Mouse (Mus musculus) liver, embryonic 15.5 days (tissue): ENCODE data around the gene Ndufs4. TPM values are rescaled to one million over a fixed set of nuclear protein-coding genes. Genes with fewer than 3 reads are reported as not detected.
A peak's percentile ranks its signal among the peaks of the same experiment; 100 is the strongest.

Experiments used
- ATAC-seq: fragments of 200-750 bp; cut with Nextera tagmentation; 2 replicates; pipeline ENCODE4 v1.8.0; 2017; ENCODE audit warnings: moderate number of reproducible peaks, mild to moderate bottlenecking, moderate library complexity; ENCODE audit not compliant: insufficient read depth
- H3K27ac ChIP-seq: fragments of 300-500 bp; sonication (generic); replicated peaks from 2 replicates; pipeline ENCODE4 v1.5.1; 2015; ENCODE audit warnings: mild to moderate bottlenecking, inconsistent platforms
- H3K27me3 ChIP-seq: fragments of 300-500 bp; sonication (generic); 2 replicates; pipeline ENCODE4 v1.6.1; 2015; ENCODE audit warnings: mild to moderate bottlenecking, inconsistent platforms
- H3K36me3 ChIP-seq: fragments of 300-500 bp; sonication (generic); replicated peaks from 2 replicates; pipeline ENCODE4 v1.6.1; 2015; ENCODE audit warnings: moderate library complexity, mild to moderate bottlenecking, inconsistent platforms
- H3K4me1 ChIP-seq: fragments of 300-500 bp; sonication (generic); replicated peaks from 2 replicates; pipeline ENCODE4 v1.6.1; 2015; ENCODE audit warnings: inconsistent platforms
- H3K4me2 ChIP-seq: fragments of 300-500 bp; sonication (generic); 2 replicates; pipeline ENCODE4 v1.6.1; 2015; ENCODE audit warnings: moderate library complexity, mild to moderate bottlenecking, inconsistent platforms
- H3K4me3 ChIP-seq: fragments of 300-500 bp; sonication (generic); replicated peaks from 2 replicates; pipeline ENCODE4 v1.5.1; 2015; ENCODE audit warnings: mild to moderate bottlenecking, inconsistent platforms
- H3K9ac ChIP-seq: fragments of 300-500 bp; sonication (generic); 2 replicates; pipeline ENCODE4 v1.6.1; 2015; ENCODE audit warnings: moderate library complexity, mild to moderate bottlenecking, inconsistent platforms
- H3K9me3 ChIP-seq: fragments of 300-500 bp; sonication (generic); replicated peaks from 2 replicates; pipeline ENCODE4 v1.6.1; 2016; ENCODE audit warnings: inconsistent platforms
- WGBS: fragments of 180-500 bp; shearing (Covaris S2); methylation state at CpG from one replicate; pipeline ENCODE4 v1.1.7; 2015; ENCODE audit warnings: mixed read lengths; ENCODE audit not compliant: insufficient replicate concordance; 5-methylcytosine and 5-hydroxymethylcytosine counted together
- polyA plus RNA-seq: library from polyadenylated mRNA; unstranded; fragments of >200 nt; fragmentation: Nextera tagmentation; extraction: Ambion mirVana; gene quantifications from 2 replicates; pipeline ENCODE4 v1.2.1, GENCODE M21; 2015

Ndufs4 gene
- polyA plus RNA-seq, 1 experiment from 2014 or later: 125 TPM

DNA sequence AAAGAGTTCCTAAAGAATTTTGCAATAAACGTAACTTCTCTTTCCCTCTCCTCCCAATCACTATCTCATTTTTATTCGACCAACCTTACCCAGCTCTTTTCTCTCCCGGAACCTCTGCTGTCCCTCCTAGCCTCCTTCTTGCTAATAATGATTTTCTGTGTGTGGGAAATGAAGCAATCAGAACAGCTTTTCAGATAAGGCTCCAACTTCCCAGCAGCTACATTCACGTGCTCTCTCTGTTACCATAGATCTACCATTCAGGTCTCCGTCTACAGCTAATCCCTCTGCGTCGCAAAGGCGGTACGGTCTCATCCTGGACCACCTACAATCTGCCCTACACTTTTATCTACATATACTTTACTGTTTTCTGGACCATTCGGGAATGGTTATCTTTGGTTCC is 8.8 kb upstream of the Ndufs4 start:
- Histone ChIP-seq H3K27me3 (no peaks in the 10 kb centered on the region), H3K9me3 (no peaks in the 10 kb centered on the region), H3K4me2 (no peak overlapping the region), H3K27ac (no peak overlapping the region), H3K4me1 (no peaks in the 10 kb centered on the region), H3K9ac (no peak overlapping the region), H3K36me3 (no peaks in the 10 kb centered on the region), H3K4me3 (no peak overlapping the region)
- 55% methylated on average over 10 of the region's 10 CpGs for WGBS
- no peak for ATAC-seq

DNA sequence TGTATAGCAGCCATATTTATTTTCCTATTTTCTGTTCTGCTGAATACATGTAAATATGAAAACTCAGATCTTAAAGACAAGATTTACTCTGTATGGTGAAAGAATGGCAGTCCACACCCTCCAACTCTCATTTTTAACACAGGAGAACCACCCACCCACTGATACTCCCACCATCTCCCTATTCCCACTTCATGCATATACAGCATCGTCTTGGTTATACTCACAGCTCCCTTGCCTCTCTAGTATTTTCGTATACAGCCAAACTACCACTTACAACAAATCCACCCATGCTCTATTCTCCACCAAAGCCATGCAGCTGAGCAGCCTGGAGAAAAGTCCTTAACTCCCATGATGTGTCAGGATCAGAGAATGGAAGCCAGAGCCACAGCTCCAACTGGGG is 6.7 kb upstream of the Ndufs4 start:
- Histone ChIP-seq H3K9me3 (no peaks in the 10 kb centered on the region), H3K4me3 (no peak overlapping the region), H3K27me3 (no peaks in the 10 kb centered on the region; the same call in 1 of the 2 replicates), H3K9ac (no peak overlapping the region), H3K4me1 (no peaks in the 10 kb centered on the region), H3K36me3 (no peaks in the 10 kb centered on the region), H3K27ac (no peak overlapping the region), H3K4me2 (no peak overlapping the region)
- ATAC-seq: no peak
- WGBS: 73% methylated on average over 2 of the region's 2 CpGs

DNA sequence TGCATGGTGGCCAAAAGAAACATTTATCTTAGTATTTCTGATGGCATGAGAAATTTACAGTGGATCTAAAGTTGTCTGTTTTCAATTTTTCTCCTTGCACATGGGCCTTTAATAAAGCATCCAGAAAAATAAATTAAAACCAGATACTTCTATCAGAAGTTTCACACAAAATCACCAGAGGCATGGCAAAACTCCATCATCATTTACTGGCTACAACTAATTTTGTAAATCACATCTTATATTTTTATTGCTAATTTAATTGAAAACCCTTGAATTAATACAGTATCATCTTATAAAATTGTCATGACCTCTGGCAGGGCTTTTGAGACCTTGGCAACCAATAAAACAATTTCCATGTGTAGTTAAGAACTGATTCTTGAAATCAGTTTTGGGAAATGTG is 4.4 kb upstream of the Ndufs4 start:
- no peak for ATAC-seq
- Histone ChIP-seq H3K27ac (no peak overlapping the region), H3K9ac (no peak overlapping the region), H3K9me3 (no peaks in the 10 kb centered on the region), H3K4me1 (peaks cover 9% of the 10 kb centered on the region), H3K4me2 (no peak overlapping the region), H3K4me3 (no peak overlapping the region), H3K27me3 (no peaks in the 10 kb centered on the region; the same call in 1 of the 2 replicates), H3K36me3 (no peaks in the 10 kb centered on the region)

DNA sequence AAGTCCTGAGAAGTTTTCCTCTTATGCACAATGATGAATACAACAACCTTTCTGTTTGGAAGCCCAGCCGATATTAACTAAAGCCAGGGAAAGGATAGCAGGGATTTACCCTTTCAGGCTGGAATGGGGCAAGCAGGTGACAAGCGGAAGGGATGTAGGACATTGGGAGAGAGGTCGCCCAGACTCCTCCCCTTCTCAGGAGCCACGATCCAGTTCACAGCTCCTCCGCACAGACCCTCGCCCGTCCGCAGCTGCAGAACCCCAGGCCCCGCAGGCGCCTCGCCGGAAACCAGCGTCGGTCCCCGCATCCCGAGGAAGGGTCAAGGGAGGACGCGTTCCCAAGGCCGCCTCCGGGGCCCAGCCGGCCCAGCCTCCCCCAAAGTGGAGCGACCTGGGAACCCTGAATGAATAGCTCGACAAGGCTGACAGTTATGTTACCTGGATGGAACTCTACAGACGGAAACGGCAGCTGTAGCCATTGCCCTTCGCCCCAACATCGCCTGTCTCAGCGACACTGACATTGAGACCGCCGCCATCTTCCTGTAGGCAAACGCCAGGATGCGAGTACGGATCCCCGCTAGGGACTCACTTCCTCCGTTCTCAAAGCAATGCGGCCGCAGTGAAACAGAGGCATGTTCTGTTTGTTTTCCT is 412 bp downstream of the Ndufs4 start:
- H3K27me3 ChIP-seq: no peaks in the 10 kb centered on the region; the same call in 1 of the 2 replicates
- H3K4me1 ChIP-seq: peaks cover 18% of the 10 kb centered on the region
- peak overlapping the region; percentile 80 for H3K4me3 ChIP-seq
- peak overlapping the region; percentile 45; the same call in 1 of the 2 replicates for H3K27ac ChIP-seq
- ATAC-seq: peak; percentile 87
- under 1% methylated on average over 37 of the region's 37 CpGs for WGBS
- peak overlapping the region; percentile 73 for H3K4me2 ChIP-seq
- 0 out of 2 replicates have a peak, but pooled peaks cover under 1% of the 10 kb centered on the region for H3K36me3 ChIP-seq
- no peaks in the 10 kb centered on the region for H3K9me3 ChIP-seq
- H3K9ac ChIP-seq: peak overlapping the region; percentile 71

DNA sequence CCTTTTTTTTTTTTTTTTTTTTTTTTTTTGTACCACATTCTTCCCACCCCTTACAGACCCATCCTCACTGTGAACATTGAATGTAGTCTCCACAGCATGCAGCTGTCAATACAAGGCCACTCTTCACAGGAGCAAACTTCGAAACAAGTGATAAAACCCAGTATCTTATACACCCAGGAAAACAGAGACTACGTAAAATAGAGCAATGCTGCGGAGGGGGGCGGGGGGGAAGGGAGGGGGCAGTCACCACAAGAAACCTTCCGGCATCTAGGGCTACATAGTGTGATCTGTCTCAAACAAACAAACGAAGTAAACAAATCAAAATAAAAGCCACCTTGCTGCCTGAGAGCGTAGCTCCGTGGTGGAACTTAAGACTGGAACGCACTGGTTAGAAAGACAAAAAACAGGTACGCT is 977 bp downstream of the Ndufs4 start:
- ATAC-seq: peak; percentile 49; the same call in 1 of the 2 replicates
- 0 out of 2 replicates have a peak overlapping the region, but pooled peaks have one; percentile 45 for H3K27ac ChIP-seq

DNA sequence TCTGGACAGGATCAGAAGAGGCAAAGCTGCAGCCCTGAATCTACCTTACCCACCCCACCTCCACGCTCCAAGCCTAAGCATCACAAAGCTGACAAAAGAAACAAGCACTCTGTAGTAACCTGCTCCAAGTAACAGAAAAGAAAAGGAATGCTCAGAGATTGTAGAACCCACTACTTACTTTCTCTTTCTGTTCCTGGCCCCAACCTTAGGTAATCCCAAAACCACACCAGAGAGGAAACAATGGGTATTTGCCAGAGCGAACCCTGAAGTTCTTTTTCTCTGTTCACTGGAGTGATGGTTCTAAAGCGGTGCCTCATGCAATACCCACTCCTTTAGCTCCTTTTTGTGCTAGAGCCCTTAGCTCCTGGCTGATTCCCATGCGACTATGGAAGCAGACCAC is 11.5 kb downstream of the Ndufs4 start:
- Histone ChIP-seq H3K36me3 (peaks cover 21% of the 10 kb centered on the region), H3K4me2 (no peak overlapping the region), H3K4me1 (no peaks in the 10 kb centered on the region), H3K9ac (no peak overlapping the region), H3K27ac (no peak overlapping the region), H3K4me3 (no peak overlapping the region), H3K9me3 (no peaks in the 10 kb centered on the region), H3K27me3 (no peaks in the 10 kb centered on the region)
- 80% methylated on average over 4 of the region's 4 CpGs for WGBS
- ATAC-seq: no peak

More for the DNA sequence above, 977 bp downstream of the Ndufs4 start:
- H3K9me3 ChIP-seq: no peaks in the 10 kb centered on the region
- H3K9ac ChIP-seq: peak overlapping the region; percentile 71
- H3K27me3 ChIP-seq: no peaks in the 10 kb centered on the region; the same call in 1 of the 2 replicates
- under 1% methylated on average over 10 of the region's 10 CpGs for WGBS
- H3K4me2 ChIP-seq: peak overlapping the region; percentile 73
- H3K36me3 ChIP-seq: peaks cover 4% of the 10 kb centered on the region
- peaks cover 18% of the 10 kb centered on the region for H3K4me1 ChIP-seq
- H3K4me3 ChIP-seq: peak overlapping the region; percentile 80

DNA sequence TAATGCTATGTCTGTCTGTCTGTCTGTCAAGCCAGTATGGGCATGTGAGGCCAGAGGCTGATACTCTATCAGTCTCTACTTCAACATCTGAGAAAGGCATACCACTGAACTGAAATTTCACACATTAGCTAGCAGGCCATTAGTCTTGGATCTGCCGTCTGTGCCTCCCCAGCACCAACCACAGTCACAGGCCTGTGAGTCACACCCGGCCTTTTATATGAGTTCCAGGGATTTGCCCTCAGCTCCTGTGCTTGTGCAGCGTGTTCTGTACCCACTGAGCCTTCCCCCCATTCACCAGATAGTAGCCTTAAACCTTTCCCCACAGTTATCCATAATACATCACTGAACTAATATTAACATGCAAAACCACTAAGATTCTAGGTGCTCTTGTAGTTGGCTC is 26.0 kb downstream of the Ndufs4 start:
- H3K27ac ChIP-seq: no peak overlapping the region
- ATAC-seq: no peak
- H3K4me1 ChIP-seq: no peaks in the 10 kb centered on the region
- WGBS: 67% methylated on average over 3 of the region's 3 CpGs
- no peaks in the 10 kb centered on the region for H3K27me3 ChIP-seq
- H3K4me3 ChIP-seq: no peak overlapping the region
- H3K36me3 ChIP-seq: no peaks in the 10 kb centered on the region
- no peaks in the 10 kb centered on the region for H3K9me3 ChIP-seq
- no peak overlapping the region for H3K9ac ChIP-seq
- H3K4me2 ChIP-seq: no peak overlapping the region

DNA sequence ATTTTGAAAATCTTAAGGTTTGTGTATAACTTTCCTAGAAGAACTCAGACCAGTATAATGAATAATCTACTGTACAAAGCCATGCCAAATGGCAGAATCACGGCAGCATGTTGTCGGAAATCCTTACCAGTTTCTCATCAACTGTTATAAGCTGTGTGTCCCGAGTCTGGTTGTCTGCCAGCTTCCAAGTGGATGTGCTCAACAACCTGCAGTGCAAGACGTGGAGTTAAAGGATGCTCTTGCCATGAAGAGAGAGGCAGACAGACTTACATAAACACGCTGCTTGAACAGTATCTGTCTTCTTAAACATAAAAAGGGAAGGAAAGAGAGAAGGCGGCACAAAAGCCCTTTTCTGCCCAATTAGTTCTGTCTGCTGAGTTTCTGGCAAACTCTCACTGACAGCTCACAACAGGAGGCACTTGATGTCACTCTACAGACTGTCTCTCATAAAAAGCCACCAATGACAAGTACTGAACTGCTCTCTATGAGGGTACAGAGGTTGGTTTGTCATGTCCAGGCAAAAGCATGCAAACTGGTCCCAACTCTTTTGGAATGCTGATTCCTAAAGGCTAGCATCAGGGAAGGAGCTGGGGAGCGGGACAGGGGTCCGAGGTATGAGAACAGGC is 36.6 kb downstream of the Ndufs4 start:
- H3K9me3 ChIP-seq: no peaks in the 10 kb centered on the region
- H3K4me1 ChIP-seq: no peaks in the 10 kb centered on the region
- no peak overlapping the region for H3K4me3 ChIP-seq
- WGBS: 81% methylated on average over 8 of the region's 8 CpGs
- no peak overlapping the region for H3K9ac ChIP-seq
- no peak for ATAC-seq
- H3K27me3 ChIP-seq: no peaks in the 10 kb centered on the region
- H3K36me3 ChIP-seq: no peaks in the 10 kb centered on the region
- H3K27ac ChIP-seq: no peak overlapping the region
- H3K4me2 ChIP-seq: no peak overlapping the region

DNA sequence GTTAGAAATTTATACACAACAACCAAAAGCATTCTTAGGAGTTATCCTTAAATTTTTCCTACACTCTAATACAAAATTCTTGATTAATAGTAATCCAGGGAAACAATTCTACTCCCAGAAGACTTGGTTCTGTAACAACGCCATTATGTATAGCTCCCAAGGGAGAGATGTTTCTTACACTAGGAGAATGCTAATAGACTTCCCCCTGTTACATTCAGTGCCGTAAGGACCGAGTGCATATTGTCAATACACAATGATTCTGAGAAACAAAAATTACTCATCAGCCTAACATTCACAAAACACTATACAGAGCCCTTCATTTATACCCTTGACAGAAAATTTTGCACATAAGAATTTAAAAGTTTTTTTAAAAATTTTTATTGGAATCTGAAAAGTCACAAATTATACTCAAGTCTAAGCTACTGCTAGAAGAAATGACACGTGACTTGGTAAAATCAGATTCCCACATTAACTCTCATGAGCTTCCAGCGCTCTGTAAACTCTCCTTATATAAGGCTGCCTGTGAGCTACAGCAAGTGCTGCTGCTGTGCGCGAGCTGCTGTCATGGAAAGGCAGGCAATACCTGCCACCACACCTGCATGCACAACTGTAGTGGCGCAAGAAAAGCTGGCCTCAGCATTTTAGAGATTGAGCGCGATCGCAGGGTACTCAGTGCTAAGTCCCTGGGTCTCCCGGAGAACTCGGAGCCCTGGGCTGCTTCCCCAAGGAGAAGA is 42.9 kb downstream of the Ndufs4 start:
- Histone ChIP-seq H3K36me3 (no peaks in the 10 kb centered on the region), H3K27ac (no peak overlapping the region), H3K9me3 (no peaks in the 10 kb centered on the region), H3K4me2 (no peak overlapping the region), H3K27me3 (no peaks in the 10 kb centered on the region), H3K4me1 (peaks cover 12% of the 10 kb centered on the region), H3K4me3 (no peak overlapping the region), H3K9ac (no peak overlapping the region)
- 82% methylated on average over 13 of the region's 13 CpGs for WGBS
- ATAC-seq: no peak

DNA sequence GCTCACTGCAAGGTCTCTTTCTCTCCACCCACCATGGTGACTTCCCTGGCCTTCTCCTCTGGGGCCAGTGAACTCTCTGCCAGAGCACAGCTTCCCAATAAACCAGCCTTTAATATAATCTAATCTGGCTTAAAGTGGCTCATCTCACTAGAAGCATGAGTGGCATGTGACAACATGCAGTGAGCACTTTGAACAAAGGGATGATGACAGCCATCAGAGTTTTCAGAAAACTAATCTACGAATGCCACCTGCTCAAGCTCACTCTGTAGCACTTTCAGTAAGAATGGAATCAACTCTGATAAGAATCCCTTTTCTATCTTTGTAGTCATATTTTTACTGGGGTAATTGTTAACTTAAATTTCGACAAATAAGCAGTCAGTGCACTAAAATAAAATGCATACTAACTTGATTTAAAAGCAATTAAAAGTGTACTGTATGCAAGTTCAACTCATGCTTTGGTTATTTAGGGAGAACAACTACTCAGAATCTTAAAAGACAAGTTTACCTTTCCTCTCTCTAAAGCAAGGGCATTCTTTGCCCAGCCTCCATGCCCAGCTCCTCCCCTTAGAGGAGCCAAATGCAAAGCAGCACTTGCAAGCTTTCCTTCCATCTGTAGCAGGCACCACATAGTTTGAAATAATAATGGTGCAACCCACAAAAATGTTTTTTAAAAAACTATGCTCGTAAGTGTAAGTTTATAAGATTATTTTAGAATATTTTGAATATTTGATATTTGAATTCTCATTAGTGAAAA is 43.7 kb downstream of the Ndufs4 start:
- Histone ChIP-seq H3K4me3 (no peak overlapping the region), H3K9me3 (no peaks in the 10 kb centered on the region), H3K9ac (no peak overlapping the region), H3K4me1 (peaks cover 12% of the 10 kb centered on the region), H3K27ac (peak overlapping the region; percentile 45), H3K4me2 (peak overlapping the region; percentile 17), H3K36me3 (no peaks in the 10 kb centered on the region), H3K27me3 (no peaks in the 10 kb centered on the region)
- WGBS: 24% methylated on average over 3 of the region's 3 CpGs
- peak; percentile 81 for ATAC-seq

DNA sequence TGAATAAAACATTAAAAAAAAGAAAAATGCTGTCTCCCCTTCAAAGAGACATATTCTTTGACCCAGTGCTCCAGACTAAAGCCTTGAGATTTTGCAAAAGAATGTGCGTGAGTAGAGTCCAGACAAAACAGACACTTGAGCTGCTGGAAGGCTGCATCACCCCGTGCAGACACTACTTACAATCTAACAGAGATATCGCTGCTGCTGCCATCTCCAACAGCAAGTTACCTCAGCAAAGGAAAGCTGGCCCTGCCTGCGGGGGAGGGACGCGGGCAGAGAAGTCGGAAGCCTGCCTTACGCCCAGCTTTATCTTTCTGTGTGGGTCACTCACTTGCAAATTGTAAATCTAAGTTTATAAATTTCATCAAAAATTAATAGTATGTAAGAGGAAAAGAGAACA is 45.1 kb downstream of the Ndufs4 start:
- H3K4me2 ChIP-seq: peak overlapping the region; percentile 3; the same call in 1 of the 2 replicates
- 15% methylated on average over 8 of the region's 8 CpGs for WGBS
- H3K4me3 ChIP-seq: no peak overlapping the region
- H3K27ac ChIP-seq: no peak overlapping the region
- no peaks in the 10 kb centered on the region for H3K36me3 ChIP-seq
- no peak overlapping the region for H3K9ac ChIP-seq
- ATAC-seq: 0 out of 2 replicates have a peak, but pooled peaks have one; percentile 40
- no peaks in the 10 kb centered on the region for H3K27me3 ChIP-seq
- H3K4me1 ChIP-seq: peaks cover 12% of the 10 kb centered on the region
- H3K9me3 ChIP-seq: no peaks in the 10 kb centered on the region
